Mouse (Mus musculus): ENCODE results near the gene Ankrd42. TPM values are rescaled to one million over a fixed set of nuclear protein-coding genes. Genes with fewer than 3 reads are reported as not detected.

Gene Ankrd42
- polyA plus RNA-seq, 1 experiment from 2014 or later: 13.8 TPM

GRCm38 (mm10) chr7:92590842-92591241, 46.1 kb downstream of the Ankrd42 start:
- Histone ChIP-seq H3K9ac (ENCODE audit: low read depth, low read length) (no peak overlapping the region), H3K4me3 (ENCODE audit: low read depth, low read length) (no peak overlapping the region), H3K27me3 (ENCODE audit: control insufficient read depth, insufficient read depth, low read length) (no peaks in the 10 kb centered on the region), H3K36me3 (ENCODE audit: control insufficient read depth, insufficient read depth, low read length) (no peaks in the 10 kb centered on the region), H3K9me3 (ENCODE audit: control insufficient read depth, low read length) (no peaks in the 10 kb centered on the region), H3K4me1 (replicated peaks; ENCODE audit: control insufficient read depth, insufficient read depth, low read length) (no peaks in the 10 kb centered on the region), H3K4me2 (replicated peaks; ENCODE audit: low read depth, low read length) (no peak overlapping the region), H3K27ac (ENCODE audit: low read depth, low read length) (no peak overlapping the region)
- 88% methylated on average over 2 of the region's 2 CpGs for WGBS
- DNase-seq (ENCODE audit: low spot score) (no peak), ATAC-seq (ENCODE audit: low FRiP score) (no peak)

DNA sequence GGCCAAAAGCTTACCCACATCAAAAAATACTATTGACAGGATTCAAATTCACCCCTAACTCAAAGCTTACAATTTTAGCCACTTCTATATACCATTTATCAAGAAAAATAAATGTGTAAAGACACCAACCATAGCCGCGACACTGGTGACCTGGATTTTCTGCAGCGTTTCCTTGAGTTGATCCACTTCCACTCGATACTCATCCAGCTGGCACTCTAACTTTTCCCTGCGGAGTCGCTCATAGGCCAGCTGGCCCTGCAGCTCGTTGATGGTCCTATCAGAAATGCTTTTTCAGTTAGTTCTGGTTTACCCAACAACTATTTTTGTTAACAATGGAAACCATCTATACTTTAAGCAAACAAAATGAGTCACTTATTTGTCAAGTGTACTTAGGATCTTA, 47.0 kb downstream of the Ankrd42 start:
- Histone ChIP-seq H3K4me2 (replicated peaks; ENCODE audit: low read depth, low read length) (no peak overlapping the region), H3K36me3 (ENCODE audit: control insufficient read depth, insufficient read depth, low read length) (no peaks in the 10 kb centered on the region), H3K9ac (ENCODE audit: low read depth, low read length) (no peak overlapping the region), H3K9me3 (ENCODE audit: control insufficient read depth, low read length) (no peaks in the 10 kb centered on the region), H3K4me1 (replicated peaks; ENCODE audit: control insufficient read depth, insufficient read depth, low read length) (no peaks in the 10 kb centered on the region), H3K4me3 (ENCODE audit: low read depth, low read length) (no peak overlapping the region), H3K27ac (ENCODE audit: low read depth, low read length) (no peak overlapping the region), H3K27me3 (ENCODE audit: control insufficient read depth, insufficient read depth, low read length) (no peaks in the 10 kb centered on the region)
- 89% methylated on average over 7 of the region's 7 CpGs for WGBS
- no peak for DNase-seq (ENCODE audit: low spot score)
- no peak for ATAC-seq (ENCODE audit: low FRiP score)

GRCm38 (mm10) chr7:92583567-92583966, 53.4 kb downstream of the Ankrd42 start:
- WGBS: 92% methylated on average over 7 of the region's 7 CpGs
- Histone ChIP-seq H3K9me3 (ENCODE audit: control insufficient read depth, low read length) (no peaks in the 10 kb centered on the region), H3K9ac (ENCODE audit: low read depth, low read length) (no peak overlapping the region), H3K4me2 (replicated peaks; ENCODE audit: low read depth, low read length) (no peak overlapping the region), H3K27ac (ENCODE audit: low read depth, low read length) (no peak overlapping the region), H3K4me1 (replicated peaks; ENCODE audit: control insufficient read depth, insufficient read depth, low read length) (no peaks in the 10 kb centered on the region), H3K36me3 (ENCODE audit: control insufficient read depth, insufficient read depth, low read length) (0 out of 2 replicates have a peak, but pooled peaks cover 3% of the 10 kb centered on the region), H3K27me3 (ENCODE audit: control insufficient read depth, insufficient read depth, low read length) (no peaks in the 10 kb centered on the region), H3K4me3 (ENCODE audit: low read depth, low read length) (no peak overlapping the region)
- no peak for DNase-seq (ENCODE audit: low spot score)
- ATAC-seq (ENCODE audit: low FRiP score): no peak

DNA sequence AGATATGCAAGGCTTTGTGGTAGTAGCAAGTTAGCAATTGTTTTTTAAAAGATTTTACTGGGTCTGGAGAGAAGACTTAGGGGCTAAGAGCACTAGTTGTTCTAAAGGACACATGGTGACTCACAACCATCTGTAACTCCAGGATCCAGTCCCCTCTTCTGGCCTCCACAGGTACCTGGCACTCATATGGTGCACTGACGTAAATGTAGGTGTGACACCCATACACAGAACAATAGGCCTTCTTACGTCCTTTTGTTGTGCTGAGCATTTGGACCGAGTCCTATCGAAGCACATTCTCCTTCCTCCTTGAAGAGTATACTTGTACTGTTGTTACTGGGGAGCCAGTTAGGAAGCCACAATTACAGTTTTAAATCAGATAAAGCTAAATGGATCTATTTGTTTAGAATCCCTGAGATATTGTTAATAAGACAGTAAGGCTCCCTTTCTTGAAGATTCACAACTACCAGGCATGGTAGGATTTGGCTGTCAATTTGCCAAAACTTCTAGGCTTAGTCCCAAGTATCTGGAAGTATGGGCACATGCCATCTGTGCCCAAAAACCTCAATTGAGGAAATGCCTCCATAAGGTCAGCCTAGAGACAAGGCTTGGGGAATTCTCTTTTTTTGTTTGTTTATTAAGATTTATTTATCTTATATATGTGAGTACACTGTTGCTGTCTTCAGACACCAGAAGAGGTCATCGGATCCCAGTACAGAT, 56.3 kb downstream of the Ankrd42 start:
- no peaks in the 10 kb centered on the region for H3K4me1 ChIP-seq (replicated peaks; ENCODE audit: control insufficient read depth, insufficient read depth, low read length)
- no peak overlapping the region for H3K4me3 ChIP-seq (ENCODE audit: low read depth, low read length)
- no peak overlapping the region for H3K4me2 ChIP-seq (replicated peaks; ENCODE audit: low read depth, low read length)
- DNase-seq (ENCODE audit: low spot score): no peak
- 0 out of 2 replicates have a peak, but pooled peaks cover 3% of the 10 kb centered on the region for H3K36me3 ChIP-seq (ENCODE audit: control insufficient read depth, insufficient read depth, low read length)
- H3K27ac ChIP-seq (ENCODE audit: low read depth, low read length): no peak overlapping the region
- no peak for ATAC-seq (ENCODE audit: low FRiP score)
- no peaks in the 10 kb centered on the region for H3K27me3 ChIP-seq (ENCODE audit: control insufficient read depth, insufficient read depth, low read length)
- 88% methylated on average over 5 of the region's 5 CpGs for WGBS
- H3K9ac ChIP-seq (ENCODE audit: low read depth, low read length): no peak overlapping the region
- H3K9me3 ChIP-seq (ENCODE audit: control insufficient read depth, low read length): no peaks in the 10 kb centered on the region

DNA sequence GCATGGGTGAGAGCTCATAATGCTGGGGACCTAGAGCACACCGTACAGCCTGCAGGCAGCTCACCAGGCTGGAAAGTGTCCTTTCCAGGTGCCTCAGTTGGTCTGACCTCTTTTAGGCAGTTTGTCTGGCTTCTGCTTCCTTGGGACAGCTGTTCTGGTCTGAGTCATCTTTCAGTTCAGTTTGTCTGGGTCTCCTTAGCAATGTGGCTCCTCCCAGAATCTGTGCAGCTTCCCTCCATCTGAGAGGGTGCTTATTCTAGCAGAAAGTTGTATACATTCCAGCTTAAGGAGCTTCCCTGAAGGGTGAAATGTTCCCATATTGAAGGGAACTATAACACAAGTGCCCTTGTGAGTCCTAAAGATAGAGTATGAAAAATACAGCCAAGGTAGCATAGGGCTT, 70.2 kb downstream of the Ankrd42 start:
- ATAC-seq (ENCODE audit: low FRiP score) (no peak), DNase-seq (ENCODE audit: low spot score) (no peak)
- no peak overlapping the region for H3K4me3 ChIP-seq (ENCODE audit: low read depth, low read length)
- no peak overlapping the region for H3K9ac ChIP-seq (ENCODE audit: low read depth, low read length)
- H3K4me1 ChIP-seq (replicated peaks; ENCODE audit: control insufficient read depth, insufficient read depth, low read length): no peaks in the 10 kb centered on the region
- no peak overlapping the region for H3K27ac ChIP-seq (ENCODE audit: low read depth, low read length)
- H3K36me3 ChIP-seq (ENCODE audit: control insufficient read depth, insufficient read depth, low read length): no peaks in the 10 kb centered on the region
- no peak overlapping the region for H3K4me2 ChIP-seq (replicated peaks; ENCODE audit: low read depth, low read length)
- no peaks in the 10 kb centered on the region for H3K9me3 ChIP-seq (ENCODE audit: control insufficient read depth, low read length)
- 96% methylated on average over 1 of the region's 1 CpGs for WGBS
- no peaks in the 10 kb centered on the region for H3K27me3 ChIP-seq (ENCODE audit: control insufficient read depth, insufficient read depth, low read length)

DNA sequence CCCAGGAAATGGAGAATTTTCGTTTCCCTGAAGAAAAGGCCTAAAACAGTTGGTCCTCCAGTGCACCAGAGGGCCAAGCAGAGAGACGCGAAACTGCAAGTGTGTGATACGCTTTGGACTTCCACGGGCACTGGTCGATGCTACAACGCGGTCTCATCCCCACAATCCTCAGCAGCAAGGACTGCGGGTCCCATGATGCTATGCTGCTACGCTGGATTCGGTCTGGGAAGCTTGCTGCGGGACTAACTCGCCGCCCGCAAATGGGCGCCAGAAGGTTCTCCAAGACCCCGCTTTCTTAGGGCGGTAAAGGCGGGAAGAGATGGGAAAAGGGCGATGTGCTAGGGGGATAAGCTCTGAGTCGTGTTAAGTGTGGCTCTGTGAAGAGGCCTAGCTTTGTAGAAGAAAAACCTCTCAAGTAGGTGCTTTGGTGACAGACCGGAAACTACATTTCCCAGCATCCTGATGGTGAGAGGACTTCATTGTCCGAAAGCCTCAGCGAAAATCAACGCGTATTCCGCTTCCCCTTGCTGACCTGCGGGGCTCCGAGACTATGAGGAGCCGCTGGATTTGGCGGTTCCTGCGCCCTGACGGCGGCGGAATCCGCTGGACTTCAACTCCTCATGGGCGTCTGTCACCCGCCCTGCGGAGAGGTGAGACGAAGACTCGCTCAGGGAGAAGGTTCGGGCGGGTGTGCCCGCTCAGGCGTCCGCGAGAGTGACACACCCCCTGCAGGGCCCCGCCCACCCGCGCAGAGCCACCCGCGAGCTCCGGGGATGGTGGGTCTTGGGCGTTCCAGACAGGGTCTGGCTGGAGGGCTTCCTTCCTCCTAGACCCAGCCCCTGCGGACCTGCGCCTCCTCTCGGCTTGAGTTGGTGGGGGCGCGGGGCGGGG, 75.7 kb downstream of the Ankrd42 start, which contains the start of gene Ccdc90b:
Ccdc90b (plus strand) TSS at position 164 of the 891 bp plus-strand sequence.
- H3K9me3 ChIP-seq (ENCODE audit: control insufficient read depth, low read length): no peaks in the 10 kb centered on the region
- no peaks in the 10 kb centered on the region for H3K27me3 ChIP-seq (ENCODE audit: control insufficient read depth, insufficient read depth, low read length)
- under 1% methylated on average over 60 of the region's 60 CpGs for WGBS
- ATAC-seq (ENCODE audit: low FRiP score): peak; percentile 98
- no peaks in the 10 kb centered on the region for H3K4me1 ChIP-seq (replicated peaks; ENCODE audit: control insufficient read depth, insufficient read depth, low read length)
- peak within 1 kb of the TSS; percentile 76 for H3K9ac ChIP-seq (ENCODE audit: low read depth, low read length)
- H3K27ac ChIP-seq (ENCODE audit: low read depth, low read length): peak within 1 kb of the TSS; percentile 82
- no peaks in the 10 kb centered on the region for H3K36me3 ChIP-seq (ENCODE audit: control insufficient read depth, insufficient read depth, low read length)
- DNase-seq (ENCODE audit: low spot score): peak; percentile 88
- peak within 1 kb of the TSS; percentile 45 for H3K4me2 ChIP-seq (replicated peaks; ENCODE audit: low read depth, low read length)
- peak within 1 kb of the TSS; percentile 68 for H3K4me3 ChIP-seq (ENCODE audit: low read depth, low read length)

DNA sequence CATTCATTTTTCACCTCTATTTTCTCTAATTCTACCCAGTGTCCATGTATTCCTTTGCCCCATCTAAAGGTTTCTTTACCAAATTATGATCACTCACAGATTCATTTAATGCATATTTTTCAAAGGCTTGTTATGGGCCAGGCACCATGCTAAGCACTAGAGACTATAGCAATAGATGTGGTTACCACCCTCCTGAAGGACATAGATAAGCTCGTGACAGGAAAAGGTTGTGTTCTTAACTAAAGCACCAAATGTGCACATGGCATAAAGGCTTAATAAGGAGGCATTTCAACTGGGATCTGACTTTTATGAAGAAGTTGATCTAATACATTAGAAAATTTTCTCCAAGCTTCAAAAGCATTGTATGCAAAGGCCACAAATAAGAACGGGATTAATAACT, 78.2 kb downstream of the Ankrd42 start:
- no peaks in the 10 kb centered on the region for H3K9me3 ChIP-seq (ENCODE audit: control insufficient read depth, low read length)
- no peaks in the 10 kb centered on the region for H3K36me3 ChIP-seq (ENCODE audit: control insufficient read depth, insufficient read depth, low read length)
- ATAC-seq (ENCODE audit: low FRiP score) (no peak), DNase-seq (ENCODE audit: low spot score) (no peak)
- WGBS: 88% methylated on average over 2 of the region's 2 CpGs
- no peak overlapping the region for H3K9ac ChIP-seq (ENCODE audit: low read depth, low read length)
- no peak overlapping the region for H3K27ac ChIP-seq (ENCODE audit: low read depth, low read length)
- no peaks in the 10 kb centered on the region for H3K27me3 ChIP-seq (ENCODE audit: control insufficient read depth, insufficient read depth, low read length)
- H3K4me2 ChIP-seq (replicated peaks; ENCODE audit: low read depth, low read length): no peak overlapping the region
- H3K4me3 ChIP-seq (ENCODE audit: low read depth, low read length): no peak overlapping the region
- no peaks in the 10 kb centered on the region for H3K4me1 ChIP-seq (replicated peaks; ENCODE audit: control insufficient read depth, insufficient read depth, low read length)

- DNase-seq (ENCODE audit: low spot score): peak; percentile 76
- no peaks in the 10 kb centered on the region for H3K4me1 ChIP-seq (replicated peaks; ENCODE audit: control insufficient read depth, insufficient read depth, low read length)
- H3K27me3 ChIP-seq (ENCODE audit: control insufficient read depth, insufficient read depth, low read length): no peaks in the 10 kb centered on the region
- H3K36me3 ChIP-seq (ENCODE audit: control insufficient read depth, insufficient read depth, low read length): no peaks in the 10 kb centered on the region
- ATAC-seq (ENCODE audit: low FRiP score): peak; percentile 71
- 61% methylated on average over 4 of the region's 4 CpGs for WGBS
- H3K9ac ChIP-seq (ENCODE audit: low read depth, low read length): no peak overlapping the region
- H3K4me2 ChIP-seq (replicated peaks; ENCODE audit: low read depth, low read length): no peak overlapping the region
- no peaks in the 10 kb centered on the region for H3K9me3 ChIP-seq (ENCODE audit: control insufficient read depth, low read length)
- no peak overlapping the region for H3K4me3 ChIP-seq (ENCODE audit: low read depth, low read length)
- H3K27ac ChIP-seq (ENCODE audit: low read depth, low read length): no peak overlapping the region
Measured at GRCm38 (mm10) chr7:92550990-92551392, 86.0 kb downstream of the Ankrd42 start.

Data from hindbrain, embryonic 11.5 days (tissue).